Mouse (Mus musculus) forebrain, postnatal 0 days (tissue): ENCODE measurements around the gene Rhox2h. TPM values are rescaled to one million over a fixed set of nuclear protein-coding genes. Genes with fewer than 3 reads are reported as not detected.
"Not testable (repeated sequence)": the region's sequence is repeated elsewhere in the genome, so short reads cannot be mapped to it uniquely, and the experiment has no call there.

Experiments
- ATAC-seq: fragments of 200-750 bp; cut with Nextera tagmentation; 2 replicates; pipeline ENCODE4 v1.8.0; 2017; ENCODE audit warnings: mild to moderate bottlenecking, moderate library complexity
- DNase-seq: peaks from one replicate; pipeline ENCODE4 v3.0.0-alpha.2; 2015
- H3K27ac ChIP-seq: fragments of 300-500 bp; sonication (generic); 2 replicates; pipeline ENCODE4 v1.5.1; 2014; ENCODE audit warnings: low read depth, mild to moderate bottlenecking, antibody characterized with exemption, low read length, moderate library complexity, mixed read lengths
- H3K27me3 ChIP-seq: fragments of 300-500 bp; sonication (generic); 2 replicates; pipeline ENCODE4 v1.6.1; 2014; ENCODE audit warnings: mild to moderate bottlenecking, low read length, mixed read lengths; ENCODE audit not compliant: insufficient read depth
- H3K36me3 ChIP-seq: fragments of 300-500 bp; sonication (generic); 2 replicates; pipeline ENCODE4 v1.6.1; 2014; ENCODE audit warnings: mild to moderate bottlenecking, moderate library complexity; ENCODE audit not compliant: insufficient read depth
- H3K4me1 ChIP-seq: fragments of 300-500 bp; sonication (generic); 2 replicates; pipeline ENCODE4 v1.6.1; 2014; ENCODE audit warnings: antibody characterized with exemption; ENCODE audit not compliant: insufficient read depth
- H3K4me2 ChIP-seq: fragments of 300-500 bp; sonication (generic); 2 replicates; pipeline ENCODE4 v1.6.1; 2014; ENCODE audit warnings: low read depth, mild to moderate bottlenecking, moderate library complexity
- H3K4me3 ChIP-seq: fragments of 300-500 bp; sonication (generic); 2 replicates; pipeline ENCODE4 v1.5.1; 2014; ENCODE audit warnings: low read depth, low read length, mixed read lengths
- H3K9ac ChIP-seq: fragments of 300-500 bp; sonication (generic); 2 replicates; pipeline ENCODE4 v1.6.1; 2014; ENCODE audit warnings: mild to moderate bottlenecking
- H3K9me3 ChIP-seq: fragments of 300-500 bp; sonication (generic); 2 replicates; pipeline ENCODE4 v1.6.1; 2016; ENCODE audit warnings: low read length
- CTCF ChIP-seq: sonication (generic); IDR thresholded peaks from 2 replicates; pipeline ENCODE4 v1.5.1; 2016; ENCODE audit warnings: antibody characterized with exemption, control low read depth, low read depth
- WGBS: fragments of 180-500 bp; shearing (Covaris S2); extraction: QIAGEN DNeasy Blood & Tissue Kit; methylation state at CpG from one replicate; pipeline ENCODE4 v1.1.7; 2014; 5-methylcytosine and 5-hydroxymethylcytosine counted together
- polyA plus RNA-seq: library from polyadenylated mRNA; unstranded; fragments of >200 nt; fragmentation: Nextera tagmentation; extraction: Ambion mirVana; gene quantifications from 2 replicates; pipeline ENCODE4 v1.2.1, GENCODE M21; 2015
- total RNA-seq: library from RNA; depleted of rRNA; stranded (reverse); fragments of >200 nt; gene quantifications from 2 replicates; pipeline ENCODE4 v1.2.3, GENCODE M21; 2014; rRNA removed

Gene Rhox2h
- total RNA-seq (not detected in 2 replicates), polyA plus RNA-seq (not detected in 2 replicates)

DNA sequence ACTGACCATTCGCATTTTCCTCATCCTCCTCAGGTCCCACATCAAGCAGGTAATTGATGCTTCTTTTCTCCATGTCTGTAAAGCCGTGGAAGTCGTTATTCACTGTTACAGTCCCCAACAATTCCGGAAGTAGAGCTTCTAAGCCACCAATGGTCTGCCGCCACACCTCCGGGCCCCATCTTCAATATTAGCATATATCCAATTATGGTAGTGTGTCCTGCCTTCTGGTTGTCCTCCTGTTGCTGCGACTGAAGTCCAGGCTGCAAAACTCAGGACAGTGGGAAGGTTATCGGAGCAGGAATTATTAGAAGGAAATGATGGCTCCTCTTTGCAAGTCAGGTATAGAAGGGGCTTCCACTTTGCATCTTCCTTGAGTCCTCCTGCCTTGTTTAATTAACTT lies at the start of gene Rhox2h:
TSS of gene Rhox2h (minus strand) at position 101 of the 400 bp plus-strand sequence.
- ATAC-seq, DNase-seq: not testable (repeated sequence)
- WGBS, result 86% methylated on average over 8 of the region's 8 CpGs

DNA sequence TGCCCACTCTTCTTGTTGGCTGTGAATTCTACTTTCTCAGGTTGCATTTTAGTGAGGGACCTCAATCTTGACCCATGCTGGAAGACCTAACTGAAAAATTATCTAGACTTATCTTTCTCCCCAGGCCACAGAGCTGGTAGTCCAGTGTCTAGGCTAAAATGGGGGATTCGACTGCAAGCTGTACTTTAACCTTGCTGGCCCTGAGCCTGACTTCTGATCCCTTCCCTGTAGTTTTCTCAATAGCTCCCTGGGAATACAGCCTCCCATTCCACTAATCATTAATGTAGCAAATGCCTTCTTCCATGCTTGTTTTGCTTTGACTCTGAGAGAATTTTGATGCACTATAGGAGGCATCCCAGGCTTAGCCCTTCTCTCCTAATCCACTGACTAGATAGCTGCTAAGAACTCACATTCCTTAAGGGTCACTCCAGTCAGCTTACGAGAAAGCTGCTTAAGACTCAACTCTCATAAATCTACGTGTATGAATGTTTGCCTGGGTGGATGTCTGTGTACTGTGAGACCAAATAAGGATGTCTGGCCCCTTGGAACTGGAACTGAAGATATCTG lies 28.8 kb upstream of the Rhox2h start:
- no peak for TF ChIP-seq CTCF
- DNase-seq (no peak), ATAC-seq (no peak)
- Histone ChIP-seq H3K36me3 (no peaks in the 10 kb centered on the region), H3K4me3 (no peak overlapping the region), H3K4me1 (no peaks in the 10 kb centered on the region), H3K4me2 (no peak overlapping the region), H3K9ac (no peak overlapping the region), H3K27ac (no peak overlapping the region), H3K27me3 (no peaks in the 10 kb centered on the region), H3K9me3 (no peaks in the 10 kb centered on the region)
- WGBS, result 78% methylated on average over 3 of the region's 3 CpGs

More for the DNA sequence above, at the start of gene Rhox2h:
- H3K9ac ChIP-seq, H3K27ac ChIP-seq, H3K4me2 ChIP-seq, H3K4me1 ChIP-seq, H3K9me3 ChIP-seq, H3K4me3 ChIP-seq, H3K27me3 ChIP-seq, H3K36me3 ChIP-seq: not testable (repeated sequence)

DNA sequence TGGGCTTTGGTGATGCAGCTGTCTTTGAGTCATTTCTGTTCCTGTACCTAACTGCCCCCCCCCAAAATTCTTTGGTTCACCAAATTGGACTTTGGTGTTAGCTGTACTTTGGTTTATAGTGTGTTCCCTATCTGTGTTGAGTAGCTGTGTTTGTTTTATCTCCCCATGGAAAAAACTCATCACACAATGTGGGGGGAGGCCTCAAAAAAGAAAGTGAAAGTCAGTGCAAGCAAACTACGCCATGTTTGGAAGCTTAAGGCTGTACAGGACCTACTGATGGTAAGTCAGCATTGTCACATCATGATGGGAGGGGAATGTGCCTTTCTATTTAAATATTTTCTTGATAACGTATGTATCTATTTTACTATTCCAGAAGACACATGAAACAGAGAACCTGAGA lies 19.2 kb upstream of the Rhox2h start:
- no peak for DNase-seq
- Histone ChIP-seq H3K4me3 (no peak overlapping the region), H3K4me1 (no peaks in the 10 kb centered on the region), H3K27ac (no peak overlapping the region), H3K9me3 (no peaks in the 10 kb centered on the region), H3K4me2 (no peak overlapping the region), H3K27me3 (no peaks in the 10 kb centered on the region), H3K9ac (no peak overlapping the region), H3K36me3 (no peaks in the 10 kb centered on the region)
- TF ChIP-seq CTCF, result no peak
- ATAC-seq, result no peak
- 71% methylated on average over 2 of the region's 2 CpGs for WGBS

DNA sequence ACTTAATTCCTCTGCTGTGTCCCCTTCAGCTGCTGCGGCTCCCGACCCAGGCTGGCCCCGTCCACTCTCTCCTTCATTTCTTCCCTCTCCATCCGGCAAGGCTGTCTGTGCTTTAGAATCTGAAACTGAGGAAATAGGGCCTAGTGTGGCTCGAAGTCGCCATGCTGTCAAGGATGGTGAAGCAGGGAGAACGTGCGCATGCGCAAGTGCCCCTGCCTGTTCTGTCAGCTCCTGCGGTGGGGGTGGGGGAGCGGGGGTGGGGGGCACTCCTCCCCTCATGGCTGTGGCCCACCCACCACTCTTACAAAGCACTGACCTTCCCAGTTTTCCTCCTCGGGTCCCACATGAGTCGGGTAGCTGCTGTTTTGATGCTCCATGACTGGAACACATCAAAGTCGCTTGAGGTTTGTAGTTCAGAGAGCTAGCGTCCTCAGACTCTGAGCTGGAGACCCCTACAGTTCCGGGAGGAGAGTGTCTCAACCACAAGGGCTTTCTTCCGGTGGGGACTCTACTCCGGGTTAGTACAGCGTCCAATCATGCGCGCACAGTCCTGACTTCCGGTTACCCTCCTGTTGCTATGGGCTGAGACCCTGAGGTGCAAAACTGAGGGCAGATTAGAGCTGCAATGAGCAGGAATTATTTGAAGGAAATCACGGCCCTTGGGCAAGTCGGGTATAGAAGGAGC lies 10.1 kb upstream of the Rhox2h start:
- Histone ChIP-seq H3K4me2 (no peak overlapping the region), H3K27me3 (no peaks in the 10 kb centered on the region), H3K27ac (no peak overlapping the region), H3K4me1 (no peaks in the 10 kb centered on the region), H3K4me3 (no peak overlapping the region), H3K36me3 (no peaks in the 10 kb centered on the region), H3K9me3 (no peaks in the 10 kb centered on the region), H3K9ac (no peak overlapping the region)
- 86% methylated on average over 24 of the region's 24 CpGs for WGBS
- ATAC-seq, result no peak
- no peak for DNase-seq
- no peak for TF ChIP-seq CTCF

DNA sequence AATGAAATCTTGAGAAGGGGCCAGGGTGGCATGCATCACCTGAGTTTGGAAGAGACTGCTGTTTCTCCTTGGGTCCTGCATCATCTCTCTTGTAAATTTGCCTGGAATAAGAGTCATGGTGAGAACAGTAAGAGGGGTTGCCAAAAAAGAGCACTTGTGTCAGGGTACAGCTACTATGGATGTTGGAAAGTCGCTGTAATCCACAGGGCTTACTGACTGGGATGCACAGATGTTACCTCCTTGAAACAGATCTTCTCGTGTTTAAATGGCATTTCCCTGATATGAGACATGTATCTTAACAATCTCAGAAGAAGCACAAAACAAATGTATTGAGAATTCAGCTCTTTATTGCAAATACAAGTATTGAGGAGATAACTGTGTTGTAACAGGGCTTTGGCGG lies 4.4 kb downstream of the Rhox2h start, which contains the start of gene Rhox3h:
TSS of gene Rhox3h (minus strand) at position 101 of the 400 bp plus-strand sequence.
- 89% methylated on average over 1 of the region's 3 CpGs for WGBS
- not testable (repeated sequence) for H3K9me3 ChIP-seq, H3K4me1 ChIP-seq, ATAC-seq, H3K4me3 ChIP-seq, H3K36me3 ChIP-seq, H3K9ac ChIP-seq, H3K27ac ChIP-seq, H3K27me3 ChIP-seq, DNase-seq, H3K4me2 ChIP-seq

DNA sequence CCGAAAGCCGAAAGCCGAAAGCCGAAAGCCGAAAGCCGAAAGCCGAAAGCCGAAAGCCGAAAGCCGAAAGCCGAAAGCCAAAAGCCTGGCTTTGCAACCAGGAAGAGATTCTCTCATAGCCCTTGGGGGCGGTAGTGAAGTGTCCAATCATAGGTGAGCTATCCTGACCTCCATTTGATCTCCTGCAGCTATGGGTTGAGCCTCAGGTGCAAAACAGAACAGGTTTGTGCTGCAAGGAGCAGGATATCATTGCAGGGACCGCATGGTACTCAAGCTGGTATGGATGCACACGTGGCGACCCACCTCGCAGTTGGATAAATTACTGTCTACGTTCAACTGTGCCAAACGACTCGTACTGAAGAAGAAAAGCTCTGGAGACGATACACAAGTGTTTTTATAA lies 21.9 kb downstream of the Rhox2h start, which contains the start of gene Rhox4g:
TSS of gene Rhox4g (minus strand) at position 101 of the 400 bp plus-strand sequence.
- H3K9ac ChIP-seq, H3K9me3 ChIP-seq, H3K36me3 ChIP-seq, ATAC-seq, H3K27me3 ChIP-seq, H3K4me2 ChIP-seq, H3K4me1 ChIP-seq, H3K27ac ChIP-seq, DNase-seq, H3K4me3 ChIP-seq: not testable (repeated sequence)
- WGBS, result 93% methylated on average over 16 of the region's 20 CpGs

DNA sequence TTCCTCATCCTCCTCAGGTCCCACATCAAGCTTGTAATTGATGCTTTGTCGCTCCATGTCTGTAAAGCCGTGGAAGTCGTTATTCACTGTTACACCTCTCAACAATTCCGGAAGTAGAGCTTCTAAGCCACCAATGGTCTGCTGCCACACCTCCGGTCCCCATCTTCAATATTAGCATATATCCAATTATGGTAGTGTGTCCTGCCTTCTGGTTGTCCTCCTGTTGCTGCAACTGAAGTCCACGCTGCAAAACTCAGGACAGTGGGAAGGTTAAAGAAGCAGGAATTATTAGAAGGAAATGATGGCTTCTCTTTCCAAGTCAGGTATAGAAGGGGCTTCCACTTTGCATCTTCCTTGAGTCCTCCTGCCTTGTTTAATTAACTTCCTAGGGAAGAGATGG lies 29.7 kb downstream of the Rhox2h start, which contains the start of gene Rhox2g:
TSS of gene Rhox2g (minus strand) at position 101 of the 400 bp plus-strand sequence.
- not testable (repeated sequence) for ATAC-seq, H3K4me3 ChIP-seq
- WGBS, result 90% methylated on average over 6 of the region's 6 CpGs

DNA sequence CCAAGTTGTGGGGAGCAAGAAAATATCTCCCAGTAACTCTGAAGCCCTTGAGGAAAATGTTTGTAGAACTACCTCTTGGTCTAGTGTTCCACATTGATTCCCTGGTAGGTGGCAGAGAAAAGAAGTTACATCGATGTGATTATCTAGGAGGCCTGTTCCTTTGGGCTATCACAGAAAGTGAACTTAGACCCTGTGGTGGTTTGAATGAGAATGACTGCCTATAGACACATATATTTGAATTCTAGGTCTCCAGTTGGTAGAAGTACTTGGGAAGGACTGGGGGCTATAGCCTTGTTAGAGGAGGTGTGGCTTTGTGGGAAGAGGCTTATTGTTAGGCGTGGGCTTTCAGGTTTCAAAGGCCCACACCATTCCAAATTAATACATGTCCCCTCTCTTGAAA lies 44.6 kb downstream of the Rhox2h start, which contains the start of gene Rhox3g:
TSS of gene Rhox3g (minus strand) at position 101 of the 400 bp plus-strand sequence.
- H3K27me3 ChIP-seq, H3K4me1 ChIP-seq, ATAC-seq, H3K36me3 ChIP-seq, H3K27ac ChIP-seq, DNase-seq, H3K4me3 ChIP-seq, H3K4me2 ChIP-seq, H3K9me3 ChIP-seq, H3K9ac ChIP-seq: not testable (repeated sequence)
- 97% methylated on average over 2 of the region's 2 CpGs for WGBS

More for the DNA sequence above, 29.7 kb downstream of the Rhox2h start, which contains the start of gene Rhox2g:
- not testable (repeated sequence) for H3K27ac ChIP-seq, H3K27me3 ChIP-seq, H3K9ac ChIP-seq, H3K4me2 ChIP-seq, H3K4me1 ChIP-seq, DNase-seq, H3K9me3 ChIP-seq, H3K36me3 ChIP-seq
